Comparison of ENCODE assay signal across 21 mouse cellular contexts in the genomic region with DNA sequence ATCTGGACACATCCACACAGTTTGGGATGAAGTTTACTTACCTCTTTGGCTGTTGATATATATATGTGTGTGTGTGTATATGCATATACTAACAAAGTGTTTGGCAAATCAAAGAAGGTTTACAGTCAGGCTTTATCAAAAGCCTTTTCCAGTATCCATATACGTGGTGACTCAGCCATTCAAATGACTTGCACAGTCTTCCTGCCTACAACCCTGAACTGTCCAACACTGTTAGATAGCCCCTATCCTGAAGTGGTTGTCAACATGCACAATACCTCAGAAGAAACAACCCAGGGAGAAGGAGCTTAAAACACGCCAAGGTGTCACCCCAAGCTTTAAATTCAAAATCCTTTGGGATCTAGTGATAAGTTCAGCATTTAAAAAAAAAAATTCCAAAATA.
"Had no signal": no experiment of that assay in that cellular context is flagged by ENCODE, and none has a peak within 500 bp of the region (broad histone marks: within the 10 kb centered on the region; RNA-seq: fewer than 3 reads in every experiment).

No protein-coding gene starts in this region.

- H3K9me3 ChIP-seq: midbrain, embryonic 12.5 days; midbrain, embryonic 15.5 days; neural tube, embryonic 12.5 days; neural tube, embryonic 15.5 days; stomach, embryonic 15.5 days had no signal

- H3K4me3 ChIP-seq: midbrain, embryonic 12.5 days; midbrain, embryonic 15.5 days; neural tube, embryonic 12.5 days; neural tube, embryonic 15.5 days; stomach, embryonic 15.5 days had no signal

- H3K4me2 ChIP-seq: liver, embryonic 11.5 days; lung, embryonic 14.5 days; midbrain, embryonic 12.5 days; midbrain, embryonic 15.5 days; neural tube, embryonic 12.5 days; neural tube, embryonic 15.5 days; stomach, embryonic 15.5 days had no signal

- H3K27me3 ChIP-seq: midbrain, embryonic 12.5 days; midbrain, embryonic 15.5 days; neural tube, embryonic 12.5 days; neural tube, embryonic 15.5 days; stomach, embryonic 15.5 days had no signal

- H3K4me1 ChIP-seq: midbrain, embryonic 12.5 days; midbrain, embryonic 15.5 days; neural tube, embryonic 12.5 days; neural tube, embryonic 15.5 days; stomach, embryonic 15.5 days had no signal

- H3K9ac ChIP-seq: liver, embryonic 14.5 days; liver, postnatal 0 days; lung, embryonic 14.5 days; midbrain, embryonic 12.5 days; midbrain, embryonic 15.5 days; neural tube, embryonic 12.5 days; neural tube, embryonic 15.5 days; stomach, embryonic 15.5 days had no signal

- ATAC-seq: inflammation-experienced regulatory T-cells, adult 6 months; liver, postnatal 0 days; lung, postnatal 0 days; midbrain, embryonic 15.5 days had no signal

- H3K36me3 ChIP-seq: midbrain, embryonic 12.5 days; midbrain, embryonic 15.5 days; neural tube, embryonic 12.5 days; neural tube, embryonic 15.5 days; stomach, embryonic 15.5 days had no signal

- H3K27ac ChIP-seq: liver, embryonic 14.5 days; macrophage; midbrain, embryonic 12.5 days; midbrain, embryonic 15.5 days; neural tube, embryonic 12.5 days; neural tube, embryonic 15.5 days; stomach, embryonic 15.5 days had no signal

- DNase-seq: kidney, adult 18-20 months; kidney, adult 9 months; kidney, postnatal 14 days; kidney, postnatal 4 days; liver, postnatal 0 days; lung, embryonic 14.5 days; right cerebral cortex, adult 18-20 months; right cerebral cortex, postnatal 14 days; right cerebral cortex, postnatal 4 days; spleen, adult 18-20 months; thymus, postnatal 36 days had no signal
